Mouse (Mus musculus) frontal cortex, postnatal 10 days (tissue): ENCODE results near the gene Fyn.

Source experiments
- DNase-seq, 2 experiments: peaks; one replicate each; pipeline ENCODE4 v3.0.0; 2022; ENCODE audit warnings: low spot score in 2 of 2, mixed read lengths in 1 of 2

Fyn gene

DNA sequence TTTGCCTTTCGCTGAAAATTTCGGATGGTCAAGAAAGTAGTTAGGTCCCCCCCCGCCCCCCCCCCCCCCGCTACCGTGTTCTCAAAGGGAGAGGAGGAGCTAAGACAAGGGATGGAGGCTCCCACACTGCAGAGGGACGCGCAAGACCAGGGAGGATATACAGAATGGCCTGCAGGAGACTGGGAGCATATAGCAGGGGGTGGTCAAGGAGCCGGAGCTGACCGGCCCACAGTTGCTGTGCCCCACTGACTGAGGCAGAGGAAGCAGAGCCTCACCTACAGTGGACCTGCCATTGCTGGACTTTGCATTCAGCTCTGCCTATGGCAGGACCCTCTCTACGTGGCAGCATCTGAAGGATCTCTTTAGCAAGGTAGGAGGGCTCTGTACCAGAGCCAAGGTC lies 10.6 kb downstream of the Fyn start:
- no peak for DNase-seq

DNA sequence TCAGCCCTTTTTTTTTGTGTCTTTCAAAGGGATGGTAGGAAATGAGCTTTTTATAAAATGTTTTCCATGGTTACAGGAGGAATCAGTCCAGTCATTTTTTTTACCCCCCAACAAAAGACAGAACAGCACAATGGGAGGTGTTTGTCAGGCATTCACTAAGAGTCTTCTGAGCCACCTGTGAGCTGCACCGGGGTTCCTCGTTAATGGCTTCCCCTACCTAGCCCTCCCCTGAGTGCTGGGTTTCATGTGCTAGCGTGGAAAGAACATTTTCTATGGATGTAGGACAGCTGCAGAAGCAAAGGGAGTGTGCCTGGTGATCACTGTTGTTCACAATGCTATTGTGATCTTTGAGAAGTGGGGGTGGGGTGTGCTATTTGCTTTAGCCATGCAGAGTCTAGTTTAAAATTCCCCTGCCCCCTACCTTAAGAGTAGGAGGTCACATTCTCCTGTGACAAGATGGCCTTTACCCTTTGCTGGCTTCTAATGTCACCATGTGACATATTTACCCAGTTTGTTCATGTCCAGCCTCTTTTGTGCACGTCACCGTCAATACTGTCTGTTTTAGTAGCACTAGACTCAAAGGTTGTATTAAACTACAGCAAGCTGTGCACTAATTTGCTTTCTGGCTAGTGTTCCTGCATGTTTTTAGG lies 11.2 kb downstream of the Fyn start:
- no peak for DNase-seq

GRCm38 (mm10) chr10:39385259-39385658 lies 16.6 kb downstream of the Fyn start:
- no peak for DNase-seq

GRCm38 (mm10) chr10:39386203-39386602 lies 17.5 kb downstream of the Fyn start:
- no peak for DNase-seq

GRCm38 (mm10) chr10:39387024-39387423 lies 18.4 kb downstream of the Fyn start:
- DNase-seq = no peak

GRCm38 (mm10) chr10:39387556-39387955 lies 18.9 kb downstream of the Fyn start:
- no peak for DNase-seq

DNA sequence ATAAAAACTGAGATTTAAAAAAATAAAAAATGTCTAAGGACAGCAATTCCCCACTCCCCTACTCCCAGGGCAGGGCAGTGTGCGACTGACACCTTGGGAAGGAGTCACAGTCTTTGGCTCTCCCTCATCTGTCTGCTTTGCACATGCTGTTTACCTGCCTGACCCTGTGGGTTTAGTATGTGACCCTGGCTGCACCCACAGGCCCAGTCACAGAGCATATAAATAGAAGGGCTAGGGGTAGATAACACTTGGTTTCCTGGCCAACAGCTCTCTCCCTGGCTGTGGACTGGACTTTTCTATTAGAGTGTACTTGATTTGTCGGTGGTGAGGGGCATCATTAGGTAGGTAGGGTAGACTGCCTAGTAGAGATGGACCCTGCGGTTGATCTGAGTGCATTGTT lies 19.5 kb downstream of the Fyn start:
- DNase-seq = no peak

DNA sequence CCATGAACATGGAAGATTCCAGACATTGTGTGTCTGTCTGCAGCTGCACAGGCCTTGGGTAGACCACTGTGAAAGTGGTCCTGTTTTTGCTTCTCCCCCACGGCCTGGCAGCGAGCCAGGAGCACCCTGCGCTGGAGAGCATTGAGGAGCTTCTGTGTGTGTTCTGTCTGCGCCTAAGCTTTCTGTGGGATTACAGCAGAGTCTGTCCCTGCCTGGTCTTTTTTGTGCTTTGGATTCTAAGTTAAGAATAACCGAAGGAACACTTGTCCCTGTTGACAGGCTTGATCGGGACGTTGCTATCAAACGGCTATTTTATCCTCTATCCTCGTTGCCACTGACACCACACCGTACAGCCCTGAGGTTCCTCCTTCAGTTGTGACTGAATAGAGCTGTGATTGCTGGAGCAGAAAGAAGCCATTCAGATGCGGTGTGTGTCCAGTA lies 20.8 kb downstream of the Fyn start:
- DNase-seq = peak; percentile 41 to 57

DNA sequence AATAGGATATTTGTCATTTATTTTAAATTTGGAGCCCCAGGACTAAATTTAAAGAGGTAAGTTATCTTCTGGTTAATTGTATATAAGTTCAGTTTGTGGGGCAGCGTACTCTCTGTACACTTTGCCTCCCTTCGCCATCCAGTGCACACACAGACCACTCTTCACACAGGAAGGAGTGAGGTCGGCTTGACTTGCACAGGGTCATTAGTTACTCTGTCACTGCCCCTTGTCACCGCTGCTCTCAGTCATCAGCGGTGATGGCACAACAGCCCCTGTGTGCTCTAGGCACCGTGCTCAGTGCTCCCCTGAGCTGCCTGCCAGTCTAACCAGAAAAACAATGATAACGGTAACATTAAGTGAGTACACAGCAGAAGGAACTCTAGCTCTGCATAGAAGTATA lies 21.9 kb downstream of the Fyn start:
- no peak for DNase-seq

DNA sequence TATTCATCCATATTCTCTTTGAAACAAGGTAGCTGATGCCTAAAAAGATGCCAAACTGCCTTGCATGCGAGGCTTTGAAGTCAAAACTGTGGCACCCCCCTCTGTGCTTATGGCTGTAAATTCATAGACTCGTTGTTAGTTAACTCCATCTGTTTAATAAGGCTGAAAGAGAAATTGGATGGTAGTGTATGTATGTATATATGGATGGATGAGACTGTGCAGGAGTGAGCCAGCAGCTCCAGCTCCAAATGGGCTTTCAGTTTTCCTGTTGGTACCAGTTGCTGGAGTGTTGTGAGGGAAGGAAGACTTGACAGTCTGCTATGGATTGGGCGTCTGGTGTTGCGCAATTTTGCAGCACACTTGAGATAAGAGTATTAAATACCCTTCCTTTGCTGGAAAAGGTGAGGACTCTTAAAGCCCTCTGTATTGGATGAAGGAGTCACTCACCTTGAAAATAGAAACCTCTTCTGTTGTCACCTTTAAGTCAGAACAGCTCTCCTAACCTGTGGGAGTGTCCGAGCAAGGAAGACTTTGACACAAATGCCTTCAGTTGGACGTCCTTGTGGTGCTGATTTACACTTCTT lies 24.3 kb downstream of the Fyn start:
- DNase-seq = no peak

DNA sequence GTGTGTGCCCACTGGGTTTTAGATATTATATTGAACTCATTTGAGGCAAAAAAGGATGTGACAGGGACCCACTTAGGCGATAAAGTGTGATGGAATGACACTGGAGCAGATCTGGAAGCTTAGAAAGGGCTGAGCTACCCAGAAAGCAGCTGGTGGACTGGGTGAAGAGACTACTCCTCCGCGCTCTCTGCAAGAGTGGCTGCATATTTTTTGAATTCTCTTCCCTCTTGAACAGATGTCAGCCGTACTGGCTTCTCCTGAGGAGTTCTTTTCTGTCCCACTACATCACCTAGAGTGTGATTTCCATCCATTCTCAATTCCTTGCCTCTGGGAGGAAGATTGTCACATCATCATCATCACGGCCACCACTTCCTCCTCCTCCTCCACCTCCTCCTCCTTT lies 26.9 kb downstream of the Fyn start:
- DNase-seq = no peak

DNA sequence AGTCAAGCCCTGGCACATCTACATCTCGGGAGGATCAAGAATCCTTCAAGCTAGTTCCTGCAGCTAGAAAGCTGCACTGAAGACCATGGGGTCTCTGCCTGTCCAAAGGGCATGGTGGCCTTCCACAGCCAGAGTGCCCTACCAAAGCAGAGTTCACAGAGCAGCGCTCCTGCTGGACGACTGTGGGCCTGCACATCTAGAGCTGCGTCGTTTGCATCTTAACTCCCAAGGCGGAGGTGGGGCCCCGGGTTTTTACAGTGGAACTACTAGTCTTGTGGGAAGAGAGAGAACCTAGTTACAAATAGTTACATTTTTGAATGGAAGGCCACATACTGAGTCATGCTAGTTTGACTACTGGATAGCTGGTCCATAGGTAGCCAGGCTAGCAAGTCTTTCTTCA lies 30.3 kb downstream of the Fyn start:
- DNase-seq = no peak

- no peak for DNase-seq
These were observed 31.5 kb downstream of the Fyn start for GRCm38 (mm10) chr10:39400155-39400554.

- DNase-seq = no peak
These were observed 33.8 kb downstream of the Fyn start for GRCm38 (mm10) chr10:39402487-39402886.

- no peak for DNase-seq
These were observed 35.1 kb downstream of the Fyn start for GRCm38 (mm10) chr10:39403706-39404105.

- no peak for DNase-seq
These were observed 35.5 kb downstream of the Fyn start for GRCm38 (mm10) chr10:39404175-39404574.

GRCm38 (mm10) chr10:39405982-39406797 lies 37.5 kb downstream of the Fyn start:
- no peak for DNase-seq

- DNase-seq = no peak
These were observed 38.1 kb downstream of the Fyn start for GRCm38 (mm10) chr10:39406798-39407189.

- no peak for DNase-seq
These were observed 38.9 kb downstream of the Fyn start for GRCm38 (mm10) chr10:39407553-39407952.

DNA sequence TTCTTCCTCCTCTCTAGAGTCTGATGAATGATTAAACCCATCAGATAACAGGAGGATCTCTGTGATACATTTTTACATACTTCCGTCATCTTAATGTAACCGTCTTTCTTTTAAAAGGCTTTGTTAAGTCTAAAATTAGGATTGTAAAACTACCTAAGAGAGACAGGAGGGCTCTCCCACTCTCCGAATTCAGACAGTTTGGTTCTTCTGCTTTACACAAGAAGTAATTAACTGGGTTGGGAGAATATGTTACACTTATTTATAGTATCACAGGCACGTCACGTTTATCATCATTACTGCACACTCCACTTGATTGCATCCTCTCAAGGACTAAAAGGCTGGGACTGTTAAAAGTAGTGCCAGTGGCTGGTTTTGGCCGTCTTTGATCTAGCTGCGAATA lies 40.9 kb downstream of the Fyn start:
- DNase-seq = no peak

DNA sequence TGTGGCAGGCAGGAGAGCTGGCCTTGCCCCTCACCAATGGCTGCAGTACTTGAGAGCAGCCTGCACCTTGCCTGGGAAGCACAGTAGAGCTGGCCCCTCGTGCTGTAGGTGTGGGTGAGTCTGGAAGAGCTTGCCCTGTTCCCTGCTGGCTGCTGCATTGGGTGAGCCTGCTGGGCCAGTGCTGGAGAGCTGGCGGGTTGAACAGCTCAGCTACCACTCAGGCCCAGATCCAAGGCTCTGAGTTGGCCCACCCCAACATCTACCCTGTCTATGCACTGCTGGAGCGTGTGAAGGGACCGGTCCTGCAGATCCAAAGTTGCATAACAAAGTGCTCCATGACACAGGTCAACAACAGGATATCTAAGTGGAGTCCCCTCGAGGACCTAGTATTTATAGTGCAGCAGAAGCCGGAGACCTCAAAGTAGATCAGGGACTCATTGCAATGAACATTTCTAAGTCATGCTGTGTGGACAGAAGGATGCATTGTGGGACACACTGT lies 41.5 kb downstream of the Fyn start:
- DNase-seq = no peak

DNA sequence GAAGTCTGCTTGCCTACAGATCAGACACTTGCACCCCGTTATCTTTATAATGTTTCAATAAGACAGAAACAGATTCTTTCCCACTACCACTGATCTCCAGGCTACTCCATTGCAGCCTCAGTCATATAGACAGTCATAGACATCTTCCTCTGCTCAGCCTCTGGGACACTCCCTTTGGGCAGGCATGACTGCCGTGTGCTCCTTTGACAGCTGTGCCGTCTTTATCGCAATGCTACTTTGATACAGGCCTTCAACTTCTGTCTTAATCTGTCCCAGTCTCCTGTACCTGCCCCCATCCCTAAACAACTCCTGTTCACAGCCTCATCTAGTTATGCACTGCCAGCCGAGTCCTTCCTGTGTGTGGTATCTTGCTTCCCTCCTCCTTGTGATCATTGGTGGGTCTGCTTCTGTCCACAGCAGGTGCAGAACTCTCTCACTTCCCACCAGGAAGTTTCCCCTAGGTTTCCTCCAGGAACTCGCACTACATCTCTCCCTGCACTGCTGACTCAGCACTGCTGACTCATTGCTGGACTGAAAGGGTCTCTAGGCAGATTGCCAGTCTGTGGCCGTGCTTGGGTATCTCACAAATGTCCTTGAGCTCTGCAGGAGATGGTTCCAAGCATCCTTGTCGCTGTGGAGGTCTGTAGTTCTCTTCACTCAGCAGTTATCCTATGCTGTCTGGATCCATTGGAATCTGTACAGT lies 43.4 kb downstream of the Fyn start:
- no peak for DNase-seq
